Mouse (Mus musculus): ENCODE data around the gene Ctc1.

Ctc1 gene

GRCm38 (mm10) chr11:69050748-69051147, 35.0 kb downstream of the Ctc1 start:
- DNase-seq: no peak

GRCm38 (mm10) chr11:69051771-69052170, 36.1 kb downstream of the Ctc1 start:
- no peak for DNase-seq

GRCm38 (mm10) chr11:69052824-69053421, 37.2 kb downstream of the Ctc1 start:
- DNase-seq: no peak

GRCm38 (mm10) chr11:69053848-69054247, 38.1 kb downstream of the Ctc1 start:
- no peak for DNase-seq

- DNase-seq: no peak
These were observed 42.6 kb downstream of the Ctc1 start for GRCm38 (mm10) chr11:69058265-69058664.

GRCm38 (mm10) chr11:69058729-69059356, 43.1 kb downstream of the Ctc1 start:
- DNase-seq: no peak

- DNase-seq: peak; percentile 96 to 98
These were observed 43.8 kb downstream of the Ctc1 start, which contains the start of gene Borcs6 for GRCm38 (mm10) chr11:69059357-69059974. Gene Borcs6, plus strand, starts transcription at chr11:69059717.

GRCm38 (mm10) chr11:69059975-69060411, 44.3 kb downstream of the Ctc1 start:
- DNase-seq: no peak

GRCm38 (mm10) chr11:69060448-69061254, 44.9 kb downstream of the Ctc1 start:
- DNase-seq: peak in 1 of 2 experiments; percentile 27

- no peak for DNase-seq
These were observed 45.7 kb downstream of the Ctc1 start for GRCm38 (mm10) chr11:69061255-69061912.

GRCm38 (mm10) chr11:69062194-69062760, 46.6 kb downstream of the Ctc1 start:
- DNase-seq: peak; percentile 77 to 90

- peak; percentile 94 to 99 for DNase-seq
These were observed 47.1 kb downstream of the Ctc1 start for GRCm38 (mm10) chr11:69062761-69063224.

- peak in 1 of 2 experiments; percentile 68 for DNase-seq
These were observed 47.9 kb downstream of the Ctc1 start for GRCm38 (mm10) chr11:69063413-69064201.

- no peak for DNase-seq
These were observed 48.8 kb downstream of the Ctc1 start for GRCm38 (mm10) chr11:69064259-69065133.

GRCm38 (mm10) chr11:69065394-69065925, 49.7 kb downstream of the Ctc1 start:
- no peak for DNase-seq

- DNase-seq: no peak
These were observed 50.6 kb downstream of the Ctc1 start for GRCm38 (mm10) chr11:69066163-69066861.

GRCm38 (mm10) chr11:69066956-69067355, 51.2 kb downstream of the Ctc1 start:
- DNase-seq: peak; percentile 90 to 93

- no peak for DNase-seq
These were observed 51.9 kb downstream of the Ctc1 start for GRCm38 (mm10) chr11:69067601-69068000.

GRCm38 (mm10) chr11:69070093-69070492, 54.4 kb downstream of the Ctc1 start:
- DNase-seq: no peak
